Mouse (Mus musculus) T-helper 2 cell (primary cell): ENCODE results near the gene Atp6v0a4.

ENCODE experiments used
- in situ Hi-C: fragments of 300-600 bp; cut with MboI, MseI; formaldehyde crosslinking; loops from one replicate; pipeline ENCODE4 v1.15.1; 2025; ENCODE audit warnings: high pct_unique_total_duplicates

Gene Atp6v0a4

DNA sequence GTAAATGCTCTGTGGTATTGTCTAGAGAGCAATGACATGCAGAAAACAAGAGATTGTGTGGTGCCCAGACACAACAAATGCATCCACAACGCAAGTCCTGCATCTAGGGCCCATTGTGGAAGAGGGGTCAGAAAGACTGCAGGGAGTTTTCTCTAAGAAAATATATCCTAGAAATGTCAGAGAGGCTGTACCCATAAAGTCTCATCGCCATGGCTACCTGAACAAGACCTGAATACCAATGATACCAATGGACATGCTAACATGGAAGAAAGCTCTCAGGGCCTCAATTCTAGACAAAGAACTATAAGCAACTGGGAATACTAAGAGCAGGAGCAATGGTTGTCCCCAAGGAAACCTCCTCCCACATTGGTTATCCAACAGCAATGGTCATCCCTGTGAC, 111.6 kb downstream of the Atp6v0a4 start:
- in situ Hi-C loops, result no loop called here

GRCm38 (mm10) chr6:38007459-38007858, 116.9 kb downstream of the Atp6v0a4 start:
- in situ Hi-C loops, result no loop called here
